Mouse (Mus musculus): Measurements from ENCODE around the gene Pkn2. TPM values are rescaled to one million over a fixed set of nuclear protein-coding genes. Genes with fewer than 3 reads are reported as not detected.

The Pkn2 gene
- total RNA-seq (2023) = 10 to 100 TPM; 41.5 to 45.2 TPM

GRCm38 (mm10) chr3:142881872-142882623, at the start of gene Pkn2:
Gene Pkn2, minus strand, starts transcription at chr3:142882004.

DNA sequence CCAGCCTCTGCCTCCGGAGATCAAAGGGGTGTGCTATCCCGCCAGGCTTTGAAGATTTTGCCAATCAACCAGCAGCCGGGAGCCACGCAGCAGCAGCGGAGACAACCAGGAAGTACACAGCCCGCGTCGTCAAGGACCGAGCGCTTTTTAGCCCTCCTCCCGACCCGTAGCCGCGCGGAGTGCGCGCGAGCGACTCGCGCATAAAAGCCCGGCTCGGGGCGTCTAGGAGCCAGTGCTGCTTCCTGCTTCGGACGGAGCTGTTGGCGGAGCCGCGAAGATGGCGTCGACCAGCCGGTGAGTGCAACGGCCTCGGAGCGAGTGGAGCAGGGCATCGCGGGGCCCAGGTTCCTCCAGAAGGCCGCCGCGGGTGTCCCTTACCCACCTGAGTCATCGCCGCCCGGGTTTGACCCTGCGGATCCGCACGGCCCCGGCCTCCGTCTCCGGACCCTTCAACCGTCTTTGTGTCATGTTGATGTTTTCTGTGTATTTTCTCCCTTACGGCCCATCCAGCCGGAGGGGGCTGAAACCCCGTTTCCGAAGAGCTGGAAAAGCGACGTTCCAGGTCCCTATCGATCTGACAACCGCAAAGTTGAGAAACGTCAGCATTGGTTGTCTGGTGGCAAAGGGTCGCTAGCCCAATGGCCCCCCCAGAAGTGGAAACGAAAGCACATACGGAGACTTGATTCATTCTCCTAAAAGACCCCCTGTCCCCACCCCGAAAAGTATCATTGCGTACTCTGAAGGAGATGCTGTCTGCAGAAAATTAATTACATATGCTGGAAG, 116.6 kb downstream of the Pkn2 start, which contains the start of gene Gtf2b:
Gtf2b (plus strand) TSS at position 51 of the 783 bp plus-strand sequence.

Other genes starting within 250 kb of the Pkn2 start
- gene Kyat3, start 181.0 kb downstream of the Pkn2 start, total RNA-seq (2023) = 1 to 10 TPM; 2.3 to 3.6 TPM
- gene Gtf2b, start 117.0 kb downstream of the Pkn2 start, total RNA-seq (2023) = 10 to 100 TPM; 50.9 to 54.6 TPM

All from neutrophil, adult 59 days (primary cell).